Mouse (Mus musculus) macrophage (primary cell): ENCODE measurements around the gene Ubr3. TPM values are rescaled to one million over a fixed set of nuclear protein-coding genes. Genes with fewer than 3 reads are reported as not detected.
"Not testable (repeated sequence)": the region's sequence is repeated elsewhere in the genome, so short reads cannot be mapped to it uniquely, and the experiment has no call there.

ENCODE experiments used
- H3K27ac ChIP-seq: fragments of 350-480 bp; formaldehyde crosslinking; 2 replicates; pipeline ENCODE4 v1.9.0; 2021
- H3K36me3 ChIP-seq: fragments of 350-480 bp; formaldehyde crosslinking; 2 replicates; pipeline ENCODE4 v1.9.0; 2021; ENCODE audit errors: inconsistent target
- H3K4me3 ChIP-seq: fragments of 350-480 bp; formaldehyde crosslinking; 2 replicates; pipeline ENCODE4 v1.9.0; 2021; ENCODE audit errors: inconsistent target
- H3K79me2 ChIP-seq: fragments of 350-480 bp; formaldehyde crosslinking; 2 replicates; pipeline ENCODE4 v1.9.0; 2021; ENCODE audit errors: inconsistent target
- WGBS: methylation state at CpG from one replicate; pipeline ENCODE4 v1.1.7; 2026; ENCODE audit warnings: inconsistent platforms; ENCODE audit not compliant: missing documents; 5-methylcytosine and 5-hydroxymethylcytosine counted together
- polyA plus RNA-seq: library from polyadenylated mRNA; stranded (reverse); fragments of 250-400 nt; gene quantifications from 3 replicates; pipeline ENCODE4 v1.2.4, GENCODE M21; 2018; ENCODE audit warnings: inconsistent platforms

The Ubr3 gene
- polyA plus RNA-seq, 1 experiment from 2014 or later: 30.6 TPM

DNA sequence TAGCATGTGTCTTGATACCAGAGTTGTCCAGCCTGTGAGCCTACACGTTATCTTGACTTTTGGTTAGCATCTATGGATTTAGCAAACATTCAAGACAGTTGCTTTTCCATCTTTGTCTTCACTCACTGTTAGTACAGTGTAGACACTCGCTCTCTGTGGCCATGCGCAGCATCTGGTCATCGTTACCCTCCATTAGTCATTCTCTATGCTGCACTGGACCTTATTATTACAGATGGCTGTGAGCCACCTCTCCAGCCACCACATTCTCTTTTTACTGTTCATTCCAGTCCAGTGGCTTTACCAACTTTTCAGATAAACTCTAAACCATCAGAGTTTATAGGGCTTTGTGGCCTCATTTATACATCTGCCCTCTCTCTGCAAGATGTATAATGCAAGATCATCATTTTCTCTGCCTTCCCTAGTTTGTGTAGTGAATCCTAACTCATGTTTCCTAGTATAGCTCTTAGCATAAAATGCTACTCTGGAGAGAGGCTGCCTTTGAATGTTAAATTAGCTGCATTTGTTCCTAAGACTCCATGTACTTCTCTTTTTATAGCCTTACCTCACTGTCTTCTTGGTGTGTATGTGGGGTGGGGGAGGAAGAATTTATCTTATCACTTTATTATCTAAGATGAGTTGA lies 44.5 kb downstream of the Ubr3 start:
- Histone ChIP-seq H3K36me3 (peaks cover 26% of the 10 kb centered on the region; the same call in 1 of the 2 replicates), H3K27ac (no peak overlapping the region), H3K79me2 (no peaks in the 10 kb centered on the region), H3K4me3 (no peak overlapping the region)
- WGBS: 99% methylated on average over 4 of the region's 4 CpGs

DNA sequence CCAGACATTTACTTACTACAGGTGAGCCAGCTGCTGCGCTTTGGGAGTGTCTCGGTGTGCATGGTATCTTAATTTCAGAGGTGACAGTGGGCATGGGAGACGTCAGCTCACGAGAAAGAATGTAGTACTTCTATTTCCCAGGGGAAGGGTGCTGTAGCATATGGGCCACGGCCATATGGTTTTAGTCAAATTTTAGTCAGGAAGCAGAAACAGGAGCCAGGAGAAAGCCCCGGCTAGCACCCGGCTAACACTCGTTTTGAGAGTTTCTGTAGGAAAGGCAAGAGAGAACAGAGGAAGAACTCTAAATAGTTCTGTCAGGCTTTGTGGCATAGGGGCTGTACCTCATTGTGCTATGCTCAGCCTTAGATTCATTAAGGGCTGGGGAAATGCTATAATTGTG lies 55.8 kb downstream of the Ubr3 start:
- no peak overlapping the region for H3K4me3 ChIP-seq
- no peaks in the 10 kb centered on the region for H3K79me2 ChIP-seq
- H3K27ac ChIP-seq: no peak overlapping the region
- 94% methylated on average over 8 of the region's 8 CpGs for WGBS
- peaks cover 48% of the 10 kb centered on the region for H3K36me3 ChIP-seq

DNA sequence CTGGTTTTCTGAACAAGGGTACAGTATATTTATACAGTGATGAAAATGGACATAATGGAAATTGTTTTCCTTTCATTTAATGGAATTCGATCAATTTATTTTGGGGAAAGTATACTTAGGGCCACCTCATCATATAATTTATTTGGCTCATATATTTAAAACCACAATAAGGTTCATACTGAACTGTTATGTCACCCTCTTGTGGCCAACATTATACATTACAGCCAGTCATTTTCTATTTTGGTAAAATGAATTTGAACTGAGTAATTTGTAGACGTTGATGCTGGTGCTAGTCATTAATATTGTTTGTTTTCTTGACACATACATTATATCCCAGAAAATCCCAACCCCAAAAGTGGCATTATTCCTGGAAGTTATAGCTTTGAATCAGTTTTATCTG lies 58.6 kb downstream of the Ubr3 start:
- Histone ChIP-seq H3K36me3 (peaks cover 47% of the 10 kb centered on the region), H3K27ac (no peak overlapping the region), H3K4me3 (no peak overlapping the region), H3K79me2 (no peaks in the 10 kb centered on the region)
- WGBS: 42% methylated on average over 2 of the region's 2 CpGs

DNA sequence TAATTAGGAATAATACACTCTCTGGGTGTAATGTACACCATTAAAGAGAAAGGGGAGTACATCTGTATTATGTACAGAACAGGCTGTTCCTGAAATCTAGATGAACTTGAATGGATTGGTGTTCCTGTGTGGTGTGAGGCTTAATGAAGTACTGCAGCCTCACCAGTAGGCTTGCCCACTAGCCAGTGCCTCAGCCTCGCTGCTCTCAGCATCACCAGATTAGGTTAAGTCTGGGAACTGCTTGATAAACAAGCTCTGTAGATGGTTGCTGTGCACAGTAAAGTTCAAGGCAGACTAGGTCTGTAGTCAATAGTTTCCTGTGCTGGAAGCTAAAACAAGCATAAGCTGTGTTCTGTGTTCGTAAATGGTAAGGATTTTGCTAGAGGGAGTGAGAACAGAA lies 60.6 kb downstream of the Ubr3 start:
- Histone ChIP-seq H3K79me2 (no peaks in the 10 kb centered on the region), H3K4me3 (no peak overlapping the region), H3K36me3 (peaks cover 39% of the 10 kb centered on the region), H3K27ac (no peak overlapping the region)
- WGBS: 96% methylated on average over 2 of the region's 2 CpGs

DNA sequence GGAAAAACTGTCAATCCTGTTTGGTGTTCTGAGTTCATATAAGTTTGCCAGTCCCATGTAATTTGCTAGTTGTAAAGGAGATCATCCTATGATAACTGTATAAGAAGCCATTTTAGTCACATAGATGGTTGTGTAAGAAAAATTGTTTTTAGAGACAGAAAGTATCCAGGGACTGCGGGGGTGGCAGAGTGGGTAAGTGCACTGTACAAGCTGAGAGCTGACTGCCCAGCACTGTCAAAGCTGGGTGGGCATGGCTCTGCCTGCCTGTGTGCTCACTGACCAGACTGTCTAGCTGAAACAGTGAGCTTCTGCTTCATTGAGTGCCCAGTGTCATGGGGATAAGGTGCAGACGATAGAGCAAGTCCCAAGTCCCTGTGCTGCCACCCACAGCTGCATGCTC lies 77.8 kb downstream of the Ubr3 start:
- Histone ChIP-seq H3K36me3 (peaks cover 43% of the 10 kb centered on the region), H3K4me3 (no peak overlapping the region), H3K79me2 (no peaks in the 10 kb centered on the region), H3K27ac (no peak overlapping the region)
- 100% methylated on average over 2 of the region's 2 CpGs for WGBS

DNA sequence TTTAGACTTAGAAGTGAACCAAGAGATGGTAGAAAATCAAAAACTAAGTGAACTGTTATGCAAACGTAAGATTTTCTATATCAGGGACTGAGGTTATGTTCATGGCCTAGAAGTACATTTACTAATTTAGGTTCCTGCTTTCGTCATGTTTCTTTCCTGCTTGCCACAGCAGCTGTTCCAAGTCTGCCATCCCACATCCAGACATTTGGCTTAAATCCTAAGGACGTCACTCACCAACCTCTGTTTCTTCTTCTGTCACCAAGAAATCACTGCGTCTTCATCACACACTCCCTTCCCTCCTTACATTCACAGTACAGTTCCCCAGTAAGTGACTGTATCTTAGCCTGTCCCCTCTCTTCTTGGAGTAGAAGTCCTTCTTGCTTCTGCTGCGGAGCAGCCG lies 92.2 kb downstream of the Ubr3 start:
- Histone ChIP-seq H3K27ac (no peak overlapping the region), H3K79me2 (no peaks in the 10 kb centered on the region), H3K36me3 (peaks cover 44% of the 10 kb centered on the region), H3K4me3 (no peak overlapping the region)
- WGBS: 97% methylated on average over 6 of the region's 6 CpGs

DNA sequence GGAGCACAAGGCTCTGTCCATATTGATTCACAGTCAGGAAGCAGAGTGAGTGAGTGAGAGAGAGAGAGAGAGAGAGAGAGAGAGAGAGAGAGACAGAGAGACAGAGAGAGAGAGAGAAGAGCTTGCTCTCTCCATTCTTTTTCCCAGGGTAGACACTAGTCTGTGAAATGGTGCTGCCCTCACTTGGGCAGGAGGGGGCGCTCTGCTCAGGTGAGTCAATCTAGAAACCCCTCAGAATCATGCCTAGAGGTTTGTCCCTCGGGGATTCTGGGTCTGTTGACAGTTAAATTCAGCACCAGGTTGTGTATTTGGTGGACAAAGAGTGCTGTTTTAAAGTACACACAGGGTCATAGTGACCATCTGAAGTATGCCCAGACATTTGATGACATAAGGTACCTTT lies 93.6 kb downstream of the Ubr3 start:
- Histone ChIP-seq H3K79me2 (no peaks in the 10 kb centered on the region), H3K36me3 (peaks cover 42% of the 10 kb centered on the region), H3K4me3 (no peak overlapping the region), H3K27ac (no peak overlapping the region)
- 85% methylated on average over 2 of the region's 2 CpGs for WGBS

DNA sequence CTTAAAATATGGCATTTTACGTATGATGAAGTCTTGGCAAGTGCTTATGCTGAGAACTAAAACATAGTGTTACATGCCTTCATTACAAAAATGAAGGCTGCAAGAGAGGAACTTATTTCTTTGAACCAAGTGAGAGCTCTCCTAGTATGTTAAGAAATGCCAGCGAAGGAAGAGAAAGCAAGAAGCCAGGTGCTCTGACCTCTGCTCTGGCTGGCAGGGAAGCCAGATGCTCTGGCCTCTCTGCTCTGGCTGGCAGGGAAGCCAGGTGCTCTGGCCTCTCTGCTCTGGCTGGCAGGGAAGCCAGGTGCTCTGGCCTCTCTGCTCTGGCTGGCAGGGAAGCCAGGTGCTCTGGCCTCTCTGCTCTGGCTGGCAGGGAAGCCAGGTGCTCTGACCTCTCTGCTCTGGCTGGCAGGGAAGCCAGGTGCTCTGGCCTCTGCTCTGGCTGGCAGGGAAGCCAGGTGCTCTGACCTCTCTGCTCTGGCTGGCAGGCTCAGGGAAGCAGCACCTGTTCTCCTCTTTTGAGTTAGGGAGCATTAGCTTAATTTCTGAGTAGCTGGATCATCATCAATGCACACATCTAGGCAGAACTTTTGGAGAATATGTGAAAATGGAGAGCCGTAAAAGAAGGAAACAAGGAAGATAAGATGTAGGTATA lies 97.2 kb downstream of the Ubr3 start:
- not testable (repeated sequence) for H3K4me3 ChIP-seq, H3K27ac ChIP-seq, H3K79me2 ChIP-seq
- WGBS: 89% methylated on average over 3 of the region's 3 CpGs
- H3K36me3 ChIP-seq: peaks cover 46% of the 10 kb centered on the region

DNA sequence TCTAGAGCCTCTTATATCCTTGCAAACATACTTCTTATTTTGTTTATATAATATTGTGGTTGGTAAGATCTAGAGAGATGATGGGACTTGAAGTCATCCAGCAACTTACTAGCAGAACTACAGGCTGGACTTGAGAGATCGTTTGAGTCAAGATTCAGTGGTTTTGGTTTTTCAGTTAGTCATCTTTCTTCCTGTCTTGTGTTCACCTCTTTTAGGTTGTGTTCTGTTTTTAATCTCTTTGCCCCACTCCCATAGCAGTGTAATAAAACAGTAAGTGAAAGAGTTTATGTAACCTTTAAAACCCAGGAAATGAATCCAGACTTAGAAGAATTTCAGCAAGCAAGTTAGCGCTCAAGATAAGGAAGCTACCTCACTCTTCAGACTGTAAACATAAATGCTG lies 97.7 kb downstream of the Ubr3 start:
- no peak overlapping the region for H3K27ac ChIP-seq
- H3K4me3 ChIP-seq: no peak overlapping the region
- H3K79me2 ChIP-seq: no peaks in the 10 kb centered on the region
- WGBS: 20% methylated on average over 2 of the region's 2 CpGs
- H3K36me3 ChIP-seq: peaks cover 46% of the 10 kb centered on the region

DNA sequence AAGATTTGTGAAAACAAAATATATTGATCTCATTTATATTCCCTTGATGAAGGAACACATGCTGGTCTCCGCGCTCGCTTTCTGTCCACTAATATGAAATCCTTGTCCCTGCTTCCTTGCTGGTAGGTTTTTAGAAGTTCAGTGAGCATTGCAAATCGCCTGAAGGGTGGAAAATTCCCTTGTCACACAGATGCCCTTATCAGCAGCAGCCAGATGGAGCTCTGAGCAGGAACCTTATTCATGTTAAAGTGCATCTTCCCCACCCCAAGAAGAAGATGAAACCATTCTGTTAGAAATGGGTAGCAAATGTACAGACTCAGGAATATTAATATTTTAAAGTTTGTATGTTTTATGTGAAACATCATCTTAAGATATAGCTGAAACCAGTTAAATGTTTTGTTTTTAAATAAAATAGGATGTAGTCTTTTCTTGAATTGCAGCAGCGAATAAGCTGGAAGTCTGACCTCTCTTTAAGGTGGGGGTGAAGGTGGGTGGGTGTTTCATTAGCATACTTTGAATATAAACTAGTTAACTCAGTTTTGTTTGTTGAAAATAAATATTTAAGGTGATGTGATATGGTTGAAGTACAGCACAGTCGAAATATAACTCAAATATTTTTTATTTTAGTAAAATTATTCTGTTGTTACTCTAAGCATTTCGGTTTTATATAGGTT lies 102.2 kb downstream of the Ubr3 start:
- WGBS: 90% methylated on average over 7 of the region's 7 CpGs
- H3K27ac ChIP-seq: no peak overlapping the region
- H3K36me3 ChIP-seq: peaks cover 36% of the 10 kb centered on the region
- H3K79me2 ChIP-seq: no peaks in the 10 kb centered on the region
- no peak overlapping the region for H3K4me3 ChIP-seq

DNA sequence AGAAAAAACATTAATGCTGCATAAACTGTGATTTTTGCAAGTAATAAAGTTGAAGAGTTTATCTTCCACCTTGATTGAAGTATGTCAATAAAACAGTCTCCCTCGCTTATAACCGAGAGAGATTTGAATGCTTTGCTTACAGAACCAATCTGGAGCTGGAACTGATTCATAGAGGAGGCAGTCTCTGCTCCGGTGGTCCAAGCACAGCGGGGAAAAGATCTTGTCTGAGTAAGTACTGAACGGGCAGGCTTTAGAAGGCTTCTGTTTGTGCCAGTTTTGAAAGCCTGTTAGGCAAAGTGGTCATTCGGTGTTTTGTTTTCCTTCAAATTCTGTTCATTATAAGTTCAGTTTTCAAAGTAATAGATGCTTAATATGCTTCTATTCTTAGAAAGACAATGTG lies 103.3 kb downstream of the Ubr3 start:
- Histone ChIP-seq H3K36me3 (peaks cover 35% of the 10 kb centered on the region), H3K4me3 (no peak overlapping the region), H3K27ac (no peak overlapping the region), H3K79me2 (no peaks in the 10 kb centered on the region)
- WGBS: 96% methylated on average over 6 of the region's 6 CpGs

DNA sequence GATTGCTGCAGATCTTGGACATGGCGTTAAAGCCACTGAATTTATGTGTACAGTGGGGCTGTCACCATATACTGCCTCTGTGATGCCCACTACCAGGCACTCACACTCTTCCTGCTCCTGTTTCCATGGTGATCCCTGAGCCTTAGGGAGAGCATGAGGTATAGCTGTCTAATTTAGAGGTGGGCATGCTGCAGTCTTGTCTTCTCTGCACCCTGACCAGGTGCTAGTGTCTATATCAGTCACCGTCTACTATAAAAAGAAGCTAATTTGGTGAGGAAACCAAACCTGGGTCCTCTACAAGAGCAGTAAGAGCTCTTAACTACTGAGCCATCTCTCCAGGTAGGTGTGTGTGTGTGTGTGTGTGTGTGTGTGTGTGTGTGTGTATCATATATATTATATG lies 109.4 kb downstream of the Ubr3 start:
- Histone ChIP-seq H3K79me2 (no peaks in the 10 kb centered on the region), H3K27ac (no peak overlapping the region), H3K36me3 (peaks cover 14% of the 10 kb centered on the region; the same call in 1 of the 2 replicates), H3K4me3 (no peak overlapping the region)
- 100% methylated on average over 2 of the region's 2 CpGs for WGBS

DNA sequence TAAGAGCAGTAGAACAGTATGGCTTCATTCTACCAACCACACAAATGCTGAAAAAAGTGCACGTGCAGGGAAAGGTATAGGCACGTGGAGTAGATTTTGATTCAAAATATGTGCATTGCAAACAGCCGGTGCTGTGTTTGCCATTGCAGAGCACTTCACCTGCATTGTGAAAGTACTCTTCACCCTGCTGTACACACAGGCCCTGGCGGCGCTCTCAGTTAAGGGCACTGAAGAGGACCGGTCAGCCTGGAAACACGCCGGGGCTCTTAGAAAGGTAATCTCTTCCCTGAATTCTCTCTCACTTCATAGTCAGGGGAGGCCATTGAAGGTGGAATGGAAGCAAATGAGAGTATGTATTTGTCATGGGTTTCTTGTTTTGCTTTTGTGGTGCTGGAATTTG lies 115.9 kb downstream of the Ubr3 start:
- peaks cover 37% of the 10 kb centered on the region for H3K36me3 ChIP-seq
- no peaks in the 10 kb centered on the region for H3K79me2 ChIP-seq
- H3K4me3 ChIP-seq: no peak overlapping the region
- no peak overlapping the region for H3K27ac ChIP-seq
- 98% methylated on average over 8 of the region's 8 CpGs for WGBS

DNA sequence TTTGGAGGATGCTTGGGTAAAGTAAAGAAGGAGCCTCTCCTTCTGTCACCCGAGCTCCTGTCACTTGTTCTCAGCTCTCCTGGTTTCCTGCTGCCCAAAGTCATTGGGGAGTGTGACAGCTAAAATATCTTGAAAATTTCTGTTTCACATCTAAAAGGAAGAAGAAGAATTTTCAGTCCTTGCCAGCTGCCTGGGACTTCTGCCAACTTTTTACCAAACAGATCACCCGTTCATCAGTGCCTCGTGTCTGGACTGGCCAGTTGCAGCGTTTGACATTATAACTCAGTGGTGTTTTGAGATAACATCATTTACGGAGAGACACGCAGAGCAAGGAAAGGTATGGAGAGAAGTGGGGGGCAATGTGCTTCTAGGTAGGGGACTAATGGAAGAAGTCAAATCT lies 121.2 kb downstream of the Ubr3 start:
- 67% methylated on average over 6 of the region's 6 CpGs for WGBS
- Histone ChIP-seq H3K36me3 (peaks cover 71% of the 10 kb centered on the region), H3K79me2 (no peaks in the 10 kb centered on the region), H3K27ac (no peak overlapping the region), H3K4me3 (no peak overlapping the region)

DNA sequence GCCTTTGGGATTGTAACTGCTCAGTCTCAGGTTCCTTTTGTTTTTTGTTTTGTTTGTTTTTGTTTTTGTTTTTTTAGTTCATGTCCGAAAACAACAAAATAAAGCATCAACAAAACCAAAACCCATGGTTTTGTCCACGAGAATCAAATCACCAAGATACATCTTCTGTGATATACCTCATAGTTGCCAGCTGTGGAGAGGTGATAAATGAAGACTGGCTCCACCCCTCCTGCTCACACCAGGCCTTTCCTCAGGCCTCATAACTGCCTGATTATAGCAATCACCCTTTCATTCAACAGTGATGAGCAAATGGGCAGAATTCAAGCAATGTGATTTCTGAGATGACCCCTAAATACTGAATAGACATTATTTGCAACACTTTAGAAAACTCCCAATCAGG lies 127.4 kb downstream of the Ubr3 start:
- no peak overlapping the region for H3K4me3 ChIP-seq
- H3K27ac ChIP-seq: no peak overlapping the region
- 88% methylated on average over 2 of the region's 2 CpGs for WGBS
- H3K36me3 ChIP-seq: peaks cover 34% of the 10 kb centered on the region
- no peaks in the 10 kb centered on the region for H3K79me2 ChIP-seq
